Mouse (Mus musculus) left cerebral cortex, postnatal 4 days (tissue): Measurements from ENCODE around the gene Tada1. TPM values are rescaled to one million over a fixed set of nuclear protein-coding genes. Genes with fewer than 3 reads are reported as not detected.

ENCODE experiments used
- total RNA-seq, 2 experiments: library from RNA; stranded (reverse); gene quantifications; 2 replicates each; pipeline ENCODE4 v1.2.3; 2021

Tada1 gene
- total RNA-seq, 2 experiments from 2014 or later: 43.5 to 43.8 TPM

Other genes with a start within 250 kb of the Tada1 start
- gene Gpa33, start 248.9 kb upstream of the Tada1 start, total RNA-seq: not detected
- gene Mael, start 140.3 kb upstream of the Tada1 start, total RNA-seq: under 1 TPM in 1 of 2 experiments, not detected in 1; 0.24 TPM
- gene Ildr2, start 125.0 kb upstream of the Tada1 start, total RNA-seq: 10 to 100 TPM; 40.6 to 44.8 TPM
- 10 to 100 TPM; 85.2 to 91.1 TPM for gene Pogk, start 30.8 kb downstream of the Tada1 start, total RNA-seq
- not detected for gene Gm4846, start 118.5 kb downstream of the Tada1 start, total RNA-seq